Mouse (Mus musculus) T-cell, adult 66 days (primary cell): ENCODE results near the gene Dlgap1. TPM values are rescaled to one million over a fixed set of nuclear protein-coding genes. Genes with fewer than 3 reads are reported as not detected.

ENCODE experiments used
- total RNA-seq, 2 experiments: library from RNA; stranded (reverse); gene quantifications; 3 replicates in 1 of 2; 4 replicates in 1 of 2; pipeline ENCODE4 v1.2.4; 2023

The Dlgap1 gene
- total RNA-seq, result not detected

GRCm38 (mm10) chr17:69969021-69969815, at the start of gene Dlgap1:
Gene Dlgap1, plus strand, starts transcription at chr17:69969073.

GRCm38 (mm10) chr17:70853436-70853905, 884.6 kb downstream of the Dlgap1 start, which contains the start of gene Tgif1:
Gene Tgif1, minus strand, starts transcription at chr17:70853546.

